In genomic region chr19:43386041-43386952, GRCm38 (mm10) we compare ENCODE assay signal across 7 mouse cellular contexts. TPM values are rescaled to one million over a fixed set of nuclear protein-coding genes. Genes with fewer than 3 reads are reported as not detected.
DNase-seq lines count a peak whose midpoint lies in the region; ATAC-seq and TF ChIP-seq lines count a peak whose summit lies in the region.

No protein-coding gene starts in this region.

- peak overlapping the region; percentile 68 for H3K4me2 ChIP-seq in lung, embryonic 15.5 days
- peak overlapping the region; percentile 55 for H3K4me2 ChIP-seq in embryonic facial prominence, embryonic 15.5 days (replicated peaks)
- H3K4me2 ChIP-seq in hindbrain, postnatal 0 days (ENCODE audit: low read depth, low read length), result peak overlapping the region; percentile 61
- H3K4me2 ChIP-seq in neural tube, embryonic 12.5 days (replicated peaks), result peak overlapping the region; percentile 60

- H3K4me1 ChIP-seq in lung, embryonic 15.5 days, result peaks cover 16% of the 10 kb centered on the region; the same call in 1 of the 2 replicates
- peaks cover 12% of the 10 kb centered on the region for H3K4me1 ChIP-seq in embryonic facial prominence, embryonic 15.5 days
- H3K4me1 ChIP-seq in hindbrain, postnatal 0 days (ENCODE audit: insufficient read depth, low read length), result 0 out of 2 replicates have a peak, but pooled peaks cover 6% of the 10 kb centered on the region
- H3K4me1 ChIP-seq in neural tube, embryonic 12.5 days, result peaks cover 24% of the 10 kb centered on the region

- no peaks in the 10 kb centered on the region for H3K36me3 ChIP-seq in lung, embryonic 15.5 days
- no peaks in the 10 kb centered on the region for H3K36me3 ChIP-seq in embryonic facial prominence, embryonic 15.5 days
- no peaks in the 10 kb centered on the region for H3K36me3 ChIP-seq in hindbrain, postnatal 0 days (ENCODE audit: insufficient read depth, low read length)
- no peaks in the 10 kb centered on the region for H3K36me3 ChIP-seq in neural tube, embryonic 12.5 days

- peak overlapping the region; percentile 46 for H3K9ac ChIP-seq in lung, embryonic 15.5 days
- peak overlapping the region; percentile 45 for H3K9ac ChIP-seq in embryonic facial prominence, embryonic 15.5 days
- no peak overlapping the region for H3K9ac ChIP-seq in hindbrain, postnatal 0 days (replicated peaks; ENCODE audit: low read length)
- 0 out of 2 replicates have a peak overlapping the region, but pooled peaks have one; percentile 26 for H3K9ac ChIP-seq in neural tube, embryonic 12.5 days

- ATAC-seq in lung, embryonic 15.5 days (ENCODE audit: borderline replicate concordance, extremely low read depth, low FRiP score, low TSS enrichment), result no peak
- ATAC-seq in embryonic facial prominence, embryonic 15.5 days (ENCODE audit: insufficient number of reproducible peaks, low FRiP score, low TSS enrichment, low read depth), result no peak
- no peak for ATAC-seq in hindbrain, postnatal 0 days
- no peak for ATAC-seq in neural tube, embryonic 12.5 days (ENCODE audit: low FRiP score, low read depth)

- under 1% methylated on average over 48 of the region's 48 CpGs for WGBS in lung, embryonic 15.5 days
- under 1% methylated on average over 48 of the region's 48 CpGs for WGBS in embryonic facial prominence, embryonic 15.5 days
- under 1% methylated on average over 48 of the region's 48 CpGs for WGBS in hindbrain, postnatal 0 days
- WGBS in neural tube, embryonic 12.5 days, result under 1% methylated on average over 48 of the region's 48 CpGs

- no peaks in the 10 kb centered on the region for H3K9me3 ChIP-seq in lung, embryonic 15.5 days
- H3K9me3 ChIP-seq in embryonic facial prominence, embryonic 15.5 days (replicated peaks), result no peaks in the 10 kb centered on the region
- H3K9me3 ChIP-seq in hindbrain, postnatal 0 days (ENCODE audit: low read length), result no peaks in the 10 kb centered on the region
- no peaks in the 10 kb centered on the region for H3K9me3 ChIP-seq in neural tube, embryonic 12.5 days

- peak overlapping the region; percentile 47 for H3K4me3 ChIP-seq in lung, embryonic 15.5 days
- peak overlapping the region; percentile 46 for H3K4me3 ChIP-seq in embryonic facial prominence, embryonic 15.5 days (replicated peaks)
- H3K4me3 ChIP-seq in hindbrain, postnatal 0 days (ENCODE audit: low read length), result peak overlapping the region; percentile 36
- H3K4me3 ChIP-seq in neural tube, embryonic 12.5 days, result peak overlapping the region; percentile 19; the same call in 1 of the 2 replicates

- peaks cover 68% of the 10 kb centered on the region for H3K27me3 ChIP-seq in lung, embryonic 15.5 days
- peaks cover 42% of the 10 kb centered on the region for H3K27me3 ChIP-seq in embryonic facial prominence, embryonic 15.5 days
- peaks cover 60% of the 10 kb centered on the region for H3K27me3 ChIP-seq in hindbrain, postnatal 0 days (ENCODE audit: insufficient read depth, low read length)
- H3K27me3 ChIP-seq in neural tube, embryonic 12.5 days (replicated peaks), result peaks cover 60% of the 10 kb centered on the region

- no peak for TF ChIP-seq CTCF in hindbrain, postnatal 0 days (IDR thresholded peaks at IDR 0.05; ENCODE audit: low read depth)

- DNase-seq in lung, postnatal 10 days, result no peak
- DNase-seq in hindbrain, postnatal 0 days (ENCODE audit: low spot score), result peak; percentile 5
- no peak for DNase-seq in thymus, postnatal 14 days
- no peak for DNase-seq in left cerebral cortex, adult 9 months (ENCODE audit: low spot score in 2 of 2)

- H3K27ac ChIP-seq in lung, embryonic 15.5 days, result peak overlapping the region; percentile 37
- peak overlapping the region; percentile 86 for H3K27ac ChIP-seq in embryonic facial prominence, embryonic 15.5 days (replicated peaks)
- H3K27ac ChIP-seq in hindbrain, postnatal 0 days, result no peak overlapping the region
- H3K27ac ChIP-seq in neural tube, embryonic 12.5 days, result no peak overlapping the region

RNA-seq across cellular contexts. Expression of gene Hpse2, which starts 1.9 kb away (rescaled TPM):
- 8.2 and 9.3 TPM in 2 replicates for polyA plus RNA-seq in lung, embryonic 15.5 days (2015; fragmentation: Nextera tagmentation; extraction: Ambion mirVana)
- 16.1 and 19.1 TPM in 2 replicates for polyA plus RNA-seq in embryonic facial prominence, embryonic 15.5 days (2015; fragmentation: Nextera tagmentation; extraction: Ambion mirVana)
- 0.07 and 0.26 TPM in 2 replicates for total RNA-seq in hindbrain, postnatal 0 days (2014; rRNA removed)
- 0.15 and 0.19 TPM in 2 replicates for polyA plus RNA-seq in hindbrain, postnatal 0 days (2015; fragmentation: Nextera tagmentation; extraction: Ambion mirVana)
- polyA plus RNA-seq in neural tube, embryonic 12.5 days (2016; fragmentation: Nextera tagmentation; extraction: Ambion mirVana), result 1.4 and 2.2 TPM in 2 replicates

RNA-seq across cellular contexts. Expression of gene Cnnm1, which starts 53.9 kb away (rescaled TPM):
- polyA plus RNA-seq in lung, embryonic 15.5 days (2015; fragmentation: Nextera tagmentation; extraction: Ambion mirVana), result 0.06 and 0.10 TPM in 2 replicates
- 3.1 and 3.5 TPM in 2 replicates for polyA plus RNA-seq in embryonic facial prominence, embryonic 15.5 days (2015; fragmentation: Nextera tagmentation; extraction: Ambion mirVana)
- 8.2 and 9.6 TPM in 2 replicates for total RNA-seq in hindbrain, postnatal 0 days (2014; rRNA removed)
- polyA plus RNA-seq in hindbrain, postnatal 0 days (2015; fragmentation: Nextera tagmentation; extraction: Ambion mirVana), result 2.5 and 3.4 TPM in 2 replicates
- 0.91 and 0.95 TPM in 2 replicates for polyA plus RNA-seq in neural tube, embryonic 12.5 days (2016; fragmentation: Nextera tagmentation; extraction: Ambion mirVana)

Comparison
In these comparisons a context has a peak if more than half of its experiments do, and no peak if none do; other contexts are left out.
1. H3K27ac ChIP-seq: peak in lung, embryonic 15.5 days (single experiment) and embryonic facial prominence, embryonic 15.5 days (single experiment); none in hindbrain, postnatal 0 days (single experiment) and neural tube, embryonic 12.5 days (single experiment).
2. Peak in every context shown above with its lines, with median percentiles within 50 percentile points of each other: H3K4me2 ChIP-seq and H3K4me3 ChIP-seq.